Mouse (Mus musculus) midbrain, embryonic 16.5 days (tissue): Measurements from ENCODE around the gene Atp6v1g2. TPM values are rescaled to one million over a fixed set of nuclear protein-coding genes. Genes with fewer than 3 reads are reported as not detected.

ENCODE experiments used
- ATAC-seq: fragments of 200-750 bp; cut with Nextera tagmentation; 2 replicates; pipeline ENCODE4 v1.8.0; 2017; ENCODE audit warnings: moderate TSS enrichment
- H3K27ac ChIP-seq: fragments of 300-500 bp; sonication (generic); 2 replicates; pipeline ENCODE4 v1.5.1; 2014; ENCODE audit warnings: mild to moderate bottlenecking, low read length, mixed read lengths
- H3K27me3 ChIP-seq: fragments of 300-500 bp; sonication (generic); 2 replicates; pipeline ENCODE4 v1.6.1; 2014; ENCODE audit warnings: low read depth, low read length, mixed read lengths; ENCODE audit not compliant: control insufficient read depth, insufficient read depth
- H3K36me3 ChIP-seq: fragments of 300-500 bp; sonication (generic); 2 replicates; pipeline ENCODE4 v1.6.1; 2014; ENCODE audit warnings: mild to moderate bottlenecking, low read length, moderate library complexity, mixed read lengths; ENCODE audit not compliant: control insufficient read depth, insufficient read depth
- H3K4me1 ChIP-seq: fragments of 300-500 bp; sonication (generic); 2 replicates; pipeline ENCODE4 v1.6.1; 2014; ENCODE audit warnings: mild to moderate bottlenecking, low read length, mixed read lengths; ENCODE audit not compliant: control insufficient read depth, insufficient read depth
- H3K4me2 ChIP-seq: fragments of 300-500 bp; sonication (generic); 2 replicates; pipeline ENCODE4 v1.6.1; 2014; ENCODE audit warnings: mild to moderate bottlenecking, low read length, mixed read lengths
- H3K4me3 ChIP-seq: fragments of 300-500 bp; sonication (generic); 2 replicates; pipeline ENCODE4 v1.5.1; 2014; ENCODE audit warnings: low read depth, mild to moderate bottlenecking, low read length, moderate library complexity, mixed read lengths
- H3K9ac ChIP-seq: fragments of 300-500 bp; sonication (generic); 2 replicates; pipeline ENCODE4 v1.6.1; 2014; ENCODE audit warnings: low read depth, low read length, mixed read lengths
- H3K9me3 ChIP-seq: fragments of 300-500 bp; sonication (generic); replicated peaks from 2 replicates; pipeline ENCODE4 v1.6.1; 2014; ENCODE audit warnings: mild to moderate bottlenecking, low read length, mixed read lengths; ENCODE audit not compliant: control insufficient read depth, poor library complexity, severe bottlenecking
- WGBS: fragments of 180-500 bp; shearing (Covaris S2); extraction: QIAGEN DNeasy Blood & Tissue Kit; methylation state at CpG from one replicate; pipeline ENCODE4 v1.1.7; 2014; 5-methylcytosine and 5-hydroxymethylcytosine counted together
- polyA plus RNA-seq: library from polyadenylated mRNA; unstranded; fragments of >200 nt; fragmentation: Nextera tagmentation; extraction: Ambion mirVana; gene quantifications from 2 replicates; pipeline ENCODE4 v1.2.1, GENCODE M21; 2015

Atp6v1g2 gene
- polyA plus RNA-seq, 1 experiment from 2014 or later = 139 TPM

DNA sequence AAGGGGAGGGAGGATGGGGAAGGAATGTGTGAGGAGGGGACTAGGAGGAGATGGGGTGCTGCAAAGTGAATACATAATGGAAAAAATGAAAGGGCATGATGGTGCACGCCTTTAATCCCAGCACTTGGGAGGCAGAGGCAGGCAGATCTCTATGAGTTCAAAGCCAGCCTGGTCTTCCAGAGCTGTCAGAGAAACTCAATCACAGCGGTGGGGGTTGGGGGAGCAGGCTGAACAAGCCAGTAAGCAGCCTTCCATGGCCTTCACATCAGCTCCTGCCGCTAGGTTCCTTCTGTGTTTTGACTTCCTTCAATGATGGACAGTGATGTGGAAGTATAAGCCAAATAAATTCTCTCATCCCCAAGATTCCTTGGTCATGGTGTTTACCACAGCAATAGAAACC lies 21.8 kb downstream of the Atp6v1g2 start:
- Histone ChIP-seq H3K27me3 (no peaks in the 10 kb centered on the region), H3K4me1 (no peaks in the 10 kb centered on the region), H3K27ac (no peak overlapping the region), H3K9ac (no peak overlapping the region), H3K9me3 (no peaks in the 10 kb centered on the region), H3K36me3 (peaks cover 33% of the 10 kb centered on the region), H3K4me3 (no peak overlapping the region), H3K4me2 (no peak overlapping the region)
- 71% methylated on average over 3 of the region's 3 CpGs for WGBS
- ATAC-seq = no peak

DNA sequence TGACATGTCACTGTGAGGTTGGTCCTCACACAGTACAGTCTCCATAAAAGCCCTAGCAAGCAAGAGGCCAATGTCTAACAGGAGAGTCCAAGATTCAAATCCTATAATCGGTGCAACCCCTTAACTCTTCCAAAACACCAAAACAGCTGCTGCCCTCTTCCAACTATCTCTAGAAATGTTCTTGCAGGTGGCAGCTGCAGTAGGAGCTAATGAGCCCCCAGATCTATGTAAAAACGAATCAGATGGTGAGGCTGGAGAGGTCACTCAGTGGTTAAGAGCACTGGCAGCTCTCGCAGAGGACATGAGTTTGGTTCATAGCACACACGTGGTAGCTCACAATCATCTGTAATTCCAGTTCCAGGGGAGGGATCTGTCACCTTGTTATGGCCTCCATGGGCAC lies 22.2 kb downstream of the Atp6v1g2 start:
- Histone ChIP-seq H3K27me3 (no peaks in the 10 kb centered on the region), H3K36me3 (peaks cover 30% of the 10 kb centered on the region), H3K27ac (no peak overlapping the region), H3K4me1 (no peaks in the 10 kb centered on the region), H3K9me3 (no peaks in the 10 kb centered on the region), H3K4me2 (no peak overlapping the region), H3K4me3 (no peak overlapping the region), H3K9ac (no peak overlapping the region)
- ATAC-seq = no peak
- WGBS = 66% methylated on average over 4 of the region's 4 CpGs

DNA sequence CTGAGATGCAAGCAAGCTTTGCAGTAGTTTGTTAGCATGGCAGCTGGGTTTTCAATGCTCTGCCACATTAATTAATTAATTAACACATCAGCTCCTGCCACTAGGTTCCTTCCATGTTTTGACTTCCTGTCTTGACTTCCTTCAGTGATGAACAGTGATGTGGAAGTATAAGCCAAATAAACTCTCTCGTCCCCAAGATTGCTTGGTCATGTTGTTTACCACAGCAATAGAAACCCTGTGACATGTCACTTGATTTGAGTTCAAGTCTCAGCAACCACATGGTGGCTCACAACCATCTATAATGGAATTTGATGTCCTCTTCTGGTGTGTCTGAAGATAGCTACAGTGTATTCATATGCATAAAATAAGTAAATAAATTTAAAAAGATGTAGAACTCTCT lies 23.9 kb downstream of the Atp6v1g2 start:
- no peak for ATAC-seq
- H3K4me2 ChIP-seq = no peak overlapping the region
- WGBS = 82% methylated on average over 1 of the region's 1 CpGs
- H3K27me3 ChIP-seq = peaks cover 2% of the 10 kb centered on the region; the same call in 1 of the 2 replicates
- H3K27ac ChIP-seq = no peak overlapping the region
- H3K9ac ChIP-seq = no peak overlapping the region
- no peaks in the 10 kb centered on the region for H3K9me3 ChIP-seq
- H3K4me3 ChIP-seq = no peak overlapping the region
- no peaks in the 10 kb centered on the region for H3K4me1 ChIP-seq
- peaks cover 19% of the 10 kb centered on the region for H3K36me3 ChIP-seq

DNA sequence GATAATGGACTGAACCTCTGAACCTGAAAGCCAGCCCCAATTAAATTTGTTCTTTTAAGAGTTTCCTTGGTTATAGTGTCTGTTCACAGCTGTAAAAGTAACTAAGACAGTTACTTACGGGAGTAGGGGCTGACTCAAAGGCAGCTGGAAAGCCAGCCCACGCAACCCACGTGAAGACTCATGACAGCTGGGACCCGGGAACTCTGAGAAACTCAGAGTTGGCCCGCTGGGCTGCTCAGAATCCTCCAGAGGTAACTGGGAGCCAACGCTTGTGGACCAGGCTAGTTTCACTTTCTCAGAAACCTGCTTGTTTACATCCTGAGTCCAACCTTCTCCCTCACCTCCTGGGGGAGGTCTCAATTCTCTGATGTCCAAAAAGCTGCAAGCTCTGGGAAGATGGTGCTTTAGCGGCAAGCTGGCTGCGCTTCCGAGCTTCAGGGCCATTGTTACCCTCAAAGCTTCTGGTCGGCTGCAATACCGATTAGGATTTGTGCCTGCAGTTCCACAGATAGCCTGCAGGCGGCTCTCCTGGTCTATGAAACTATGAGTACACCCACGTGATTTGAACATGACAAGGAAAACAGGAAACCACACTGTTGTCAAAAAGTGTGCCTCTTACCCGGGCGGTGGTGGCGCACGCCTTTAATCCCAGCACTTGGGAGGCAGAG lies 24.5 kb downstream of the Atp6v1g2 start:
- Histone ChIP-seq H3K27ac (no peak overlapping the region), H3K27me3 (peaks cover 2% of the 10 kb centered on the region; the same call in 1 of the 2 replicates), H3K36me3 (peaks cover 13% of the 10 kb centered on the region), H3K9me3 (no peaks in the 10 kb centered on the region), H3K4me3 (no peak overlapping the region), H3K4me2 (peak overlapping the region; percentile 34), H3K4me1 (peaks cover 2% of the 10 kb centered on the region; the same call in 1 of the 2 replicates), H3K9ac (no peak overlapping the region; the same call in 1 of the 2 replicates)
- ATAC-seq = no peak
- 11% methylated on average over 17 of the region's 17 CpGs for WGBS

GRCm38 (mm10) chr17:35258492-35259478 lies 25.3 kb downstream of the Atp6v1g2 start:
- H3K36me3 ChIP-seq = peaks cover 5% of the 10 kb centered on the region
- H3K9ac ChIP-seq = no peak overlapping the region
- H3K4me1 ChIP-seq = peaks cover 2% of the 10 kb centered on the region; the same call in 1 of the 2 replicates
- H3K4me3 ChIP-seq = no peak overlapping the region
- H3K27me3 ChIP-seq = peaks cover 2% of the 10 kb centered on the region; the same call in 1 of the 2 replicates
- 73% methylated on average over 13 of the region's 14 CpGs for WGBS
- H3K9me3 ChIP-seq = no peaks in the 10 kb centered on the region
- no peak overlapping the region for H3K4me2 ChIP-seq
- H3K27ac ChIP-seq = no peak overlapping the region
- no peak for ATAC-seq

- WGBS = 72% methylated on average over 4 of the region's 4 CpGs
- Histone ChIP-seq H3K9me3 (no peaks in the 10 kb centered on the region), H3K4me2 (no peak overlapping the region), H3K9ac (no peak overlapping the region), H3K27ac (no peak overlapping the region), H3K4me1 (peaks cover 2% of the 10 kb centered on the region; the same call in 1 of the 2 replicates), H3K4me3 (no peak overlapping the region), H3K36me3 (no peaks in the 10 kb centered on the region), H3K27me3 (peaks cover 2% of the 10 kb centered on the region; the same call in 1 of the 2 replicates)
- ATAC-seq = no peak
Observed at GRCm38 (mm10) chr17:35259621-35260020, 26.2 kb downstream of the Atp6v1g2 start.

GRCm38 (mm10) chr17:35261651-35262050 lies 28.2 kb downstream of the Atp6v1g2 start:
- no peak overlapping the region for H3K9ac ChIP-seq
- no peak overlapping the region for H3K27ac ChIP-seq
- H3K36me3 ChIP-seq = no peaks in the 10 kb centered on the region
- 68% methylated on average over 13 of the region's 13 CpGs for WGBS
- no peak overlapping the region for H3K4me3 ChIP-seq
- peaks cover 2% of the 10 kb centered on the region; the same call in 1 of the 2 replicates for H3K27me3 ChIP-seq
- ATAC-seq = no peak
- no peaks in the 10 kb centered on the region for H3K9me3 ChIP-seq
- H3K4me2 ChIP-seq = no peak overlapping the region
- peaks cover 2% of the 10 kb centered on the region; the same call in 1 of the 2 replicates for H3K4me1 ChIP-seq

DNA sequence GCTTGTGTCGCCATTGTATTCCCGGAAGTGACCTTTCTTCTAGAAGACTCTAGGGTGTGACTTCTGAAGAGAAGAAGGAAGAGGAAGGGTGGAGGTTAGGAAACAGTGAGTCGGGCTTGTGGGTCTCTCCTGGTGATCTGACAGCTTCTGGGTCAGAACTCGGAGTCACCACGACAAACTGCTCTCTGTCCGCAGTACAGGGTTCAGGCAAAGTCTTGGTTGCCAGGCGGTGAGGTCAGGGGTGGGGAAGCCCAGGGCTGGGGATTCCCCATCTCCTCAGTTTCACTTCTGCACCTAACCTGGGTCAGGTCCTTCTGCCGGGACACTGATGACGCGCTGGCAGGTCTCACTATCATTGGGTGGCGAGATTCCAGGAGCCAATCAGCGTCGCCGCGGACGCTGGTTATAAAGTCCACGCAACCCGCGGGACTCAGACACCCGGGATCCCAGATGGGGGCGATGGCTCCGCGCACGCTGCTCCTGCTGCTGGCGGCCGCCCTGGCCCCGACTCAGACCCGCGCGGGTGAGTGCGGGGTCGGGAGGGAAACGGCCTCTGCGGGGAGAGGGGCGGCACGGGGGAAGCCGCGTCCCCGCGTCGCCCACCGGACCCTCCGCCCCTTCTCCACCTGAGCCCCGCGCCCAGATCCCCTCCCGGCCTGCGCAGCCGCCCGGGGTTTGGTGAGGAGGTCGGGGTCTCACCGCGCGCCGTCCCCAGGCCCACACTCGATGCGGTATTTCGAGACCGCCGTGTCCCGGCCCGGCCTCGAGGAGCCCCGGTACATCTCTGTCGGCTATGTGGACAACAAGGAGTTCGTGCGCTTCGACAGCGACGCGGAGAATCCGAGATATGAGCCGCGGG lies 29.4 kb downstream of the Atp6v1g2 start, which contains the start of gene H2-D1:
Gene H2-D1, plus strand, starts transcription at position 67 of the 859 bp plus-strand sequence.
- H3K4me2 ChIP-seq = peak within 1 kb of the TSS; percentile 85
- H3K27me3 ChIP-seq = peaks cover 2% of the 10 kb centered on the region; the same call in 1 of the 2 replicates
- no peak within 1 kb of the TSS for H3K27ac ChIP-seq
- peaks cover 2% of the 10 kb centered on the region; the same call in 1 of the 2 replicates for H3K4me1 ChIP-seq
- H3K9me3 ChIP-seq = no peaks in the 10 kb centered on the region
- peak; percentile 91 for ATAC-seq
- H3K4me3 ChIP-seq = peak within 1 kb of the TSS; percentile 72
- peak within 1 kb of the TSS; percentile 79 for H3K9ac ChIP-seq
- under 1% methylated on average over 58 of the region's 73 CpGs for WGBS
- H3K36me3 ChIP-seq = no peaks in the 10 kb centered on the region
